Mouse (Mus musculus): ENCODE data around the gene Prc1.

GRCm38 (mm10) chr7:80261372-80261990 lies 32.8 kb upstream of the Prc1 start:
- TF ChIP-seq POLR2A (IDR thresholded peaks at IDR 0.05; ENCODE audit: borderline replicate concordance, extremely low read depth, insufficient read depth, insufficient read length, poor library complexity, severe bottlenecking) (no peak), CTCF (IDR thresholded peaks at IDR 0.05; ENCODE audit: borderline replicate concordance, extremely low read depth, insufficient read depth, insufficient read length) (no peak)
